Mouse (Mus musculus): Measurements from ENCODE around the gene Btbd35f5. TPM values are rescaled to one million over a fixed set of nuclear protein-coding genes. Genes with fewer than 3 reads are reported as not detected.
"Not testable (repeated sequence)": the region's sequence is repeated elsewhere in the genome, so short reads cannot be mapped to it uniquely, and the experiment has no call there.

Gene Btbd35f5
- polyA plus RNA-seq (2012; rRNA removed): not detected in 2 replicates

DNA sequence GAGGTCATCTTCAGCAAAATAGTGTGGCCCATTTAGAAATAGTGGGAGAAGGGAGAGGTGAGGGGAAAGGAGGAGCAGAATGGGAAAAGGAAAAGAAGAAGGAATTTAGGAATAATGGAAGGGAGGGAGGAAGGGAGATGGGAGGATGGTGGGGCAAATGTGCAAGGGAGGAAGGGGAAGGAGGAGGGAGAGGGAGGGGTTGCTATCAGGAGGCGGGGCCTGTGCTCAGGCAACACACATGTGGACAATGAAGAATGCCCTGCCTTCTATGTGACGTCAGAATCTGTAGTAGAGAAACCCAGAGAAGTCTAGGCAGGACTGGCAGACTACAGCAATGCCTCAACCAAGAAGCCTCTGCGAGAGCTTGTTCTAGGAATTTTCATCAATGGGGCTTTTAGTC, at the start of gene Btbd35f5:
TSS of gene Btbd35f5 (plus strand) at position 301 of the 400 bp plus-strand sequence.
- no CpG with 5 or more reads among the region's 3 CpGs for WGBS
- H3K4me1 ChIP-seq (ENCODE audit: control insufficient read depth, insufficient read depth, low read length); DNase-seq; H3K27ac ChIP-seq (ENCODE audit: insufficient read depth, low read depth, low read length); H3K36me3 ChIP-seq (ENCODE audit: control insufficient read depth, insufficient read depth, low read length); H3K4me3 ChIP-seq (ENCODE audit: insufficient read depth, low read depth, low read length); H3K27me3 ChIP-seq (replicated peaks; ENCODE audit: control insufficient read depth, insufficient read depth, low read length): not testable (repeated sequence)

GRCm38 (mm10) chrX:32941468-32941867, 32.2 kb upstream of the Btbd35f5 start, which contains the start of gene Gm21789:
Gene Gm21789 (plus strand): TSS chrX:32941768.
- not testable (repeated sequence) for H3K36me3 ChIP-seq (ENCODE audit: control insufficient read depth, insufficient read depth, low read length); H3K4me3 ChIP-seq (ENCODE audit: insufficient read depth, low read depth, low read length); H3K4me1 ChIP-seq (ENCODE audit: control insufficient read depth, insufficient read depth, low read length); H3K27me3 ChIP-seq (replicated peaks; ENCODE audit: control insufficient read depth, insufficient read depth, low read length); DNase-seq; H3K27ac ChIP-seq (ENCODE audit: insufficient read depth, low read depth, low read length)
- WGBS: no CpG with 5 or more reads among the region's 1 CpGs

Other genes with a start within 250 kb of the Btbd35f5 start
- not detected in 2 replicates for gene Btbd35f21, start 247.8 kb upstream of the Btbd35f5 start, polyA plus RNA-seq (2012; rRNA removed)
- not detected in 2 replicates for gene Btbd35f30, start 79.3 kb upstream of the Btbd35f5 start, polyA plus RNA-seq (2012; rRNA removed)
- gene Gm21789, start 32.1 kb upstream of the Btbd35f5 start, polyA plus RNA-seq (2012; rRNA removed): not detected in 2 replicates

Data from kidney, adult 2 months (tissue).